Comparison of ENCODE assay signal across 8 mouse cellular contexts in the genomic region with DNA sequence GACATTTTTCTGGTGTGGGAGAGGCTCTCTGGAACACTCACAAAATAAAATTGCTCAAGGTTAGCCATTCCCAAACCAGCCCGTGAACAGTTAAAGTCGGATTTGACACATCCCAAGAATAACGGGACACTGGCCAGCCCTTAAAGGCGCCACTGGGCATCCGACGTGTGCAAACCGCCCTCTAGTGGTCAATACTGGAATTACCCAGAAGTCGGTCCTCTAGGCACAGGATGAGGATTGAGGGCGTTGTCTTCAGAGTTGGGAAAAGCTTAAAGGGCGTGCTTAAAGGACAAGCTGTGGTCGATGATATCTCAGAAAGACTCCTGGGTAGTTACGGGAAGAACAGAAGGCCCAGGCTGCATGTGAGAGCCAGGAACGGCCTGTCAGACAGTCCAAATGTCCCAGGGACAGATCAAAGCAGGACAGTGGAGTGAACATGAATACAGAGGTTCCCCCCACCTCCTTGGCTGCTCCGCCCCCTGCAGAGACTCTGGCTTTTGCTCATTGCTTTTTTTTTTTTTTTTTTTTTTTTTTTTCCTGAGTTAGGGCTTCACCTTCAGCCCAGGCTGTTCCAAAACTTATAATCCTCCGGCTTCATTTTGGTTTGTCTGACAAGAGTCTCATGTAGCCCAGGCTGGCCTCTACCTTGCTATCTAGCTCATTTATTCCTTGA.
A peak's percentile ranks its signal among the peaks of the same experiment; 100 is the strongest.
DNase-seq lines count a peak whose midpoint lies in the region; ATAC-seq and TF ChIP-seq lines count a peak whose summit lies in the region.

No protein-coding gene starts in this region.

- DNase-seq in MEL (ENCODE audit: low read depth, low spot score) = peak; percentile 92
- DNase-seq in c-Kit-negative CD71-positive TER-119-positive erythroid progenitor cells, embryonic 14.5 days (ENCODE audit: low read depth, low spot score) = peak; percentile 70
- DNase-seq in heart, postnatal 25 days (ENCODE audit: low spot score) = peak; percentile 60
- DNase-seq in layer of hippocampus, adult 9-11 months = peak; percentile 78
- peak; percentile 96 for DNase-seq in lung, postnatal 14 days
- DNase-seq in right cerebral cortex, postnatal 10 days (ENCODE audit: low spot score in 2 of 2) = peak; percentile 88 to 90
- peak; percentile 78 to 90 for DNase-seq in urinary bladder, postnatal 4 days (ENCODE audit: low spot score in 2 of 2)

- H3K27me3 ChIP-seq in MEL (ENCODE audit: control insufficient read depth in 1 of 2, insufficient read depth in 2 of 2, low read length in 2 of 2) = no peaks in the 10 kb centered on the region
- 0 out of 2 replicates have a peak, but pooled peaks cover 5% of the 10 kb centered on the region for H3K27me3 ChIP-seq in forebrain, embryonic 12.5 days

- intact Hi-C loops in heart, postnatal 25 days (cut with DNase I) = loop anchor here (2.0 kb wide), 3 partner anchors 327 to 371 kb away; no protein-coding TSS in a partner anchor

- peak; percentile 75 for TF ChIP-seq RAD21 in MEL (IDR thresholded peaks at IDR 0.05; ENCODE audit: low read depth, low read length)

- no peak for TF ChIP-seq EP300 in MEL (IDR thresholded peaks at IDR 0.05; ENCODE audit: low read depth in 1 of 2, low read length in 2 of 2)

- 10% methylated on average over 15 of the region's 15 CpGs for WGBS in forebrain, embryonic 12.5 days

- H3K27ac ChIP-seq in MEL (ENCODE audit: control insufficient read depth, low read depth, low read length) = peak overlapping the region; percentile 8; the same call in 1 of the 2 replicates
- H3K27ac ChIP-seq in forebrain, embryonic 12.5 days = no peak overlapping the region

- peaks cover 0 to 5% of the 10 kb centered on the region in 2 experiments; a peak in 2 of 4 replicates for H3K36me3 ChIP-seq in MEL (ENCODE audit: control insufficient read depth in 1 of 2, insufficient read depth in 2 of 2, low read length in 2 of 2)
- H3K36me3 ChIP-seq in forebrain, embryonic 12.5 days (replicated peaks) = no peaks in the 10 kb centered on the region; the same call in 1 of the 2 replicates

- no peak for TF ChIP-seq POLR2A in MEL (IDR thresholded peaks at IDR 0.05; ENCODE audit: control insufficient read depth in 1 of 2, insufficient read depth in 1 of 2, low read depth in 1 of 2, low read length in 2 of 2, poor library complexity in 1 of 2)

- H3K4me3 ChIP-seq in MEL (ENCODE audit: control insufficient read depth in 1 of 2, insufficient read depth in 1 of 2, low read depth in 2 of 2, low read length in 2 of 2) = peak overlapping the region; percentile 13 to 14; a peak in 2 of 4 replicates
- H3K4me3 ChIP-seq in forebrain, embryonic 12.5 days (replicated peaks) = no peak overlapping the region

- peaks cover 2 to 19% of the 10 kb centered on the region in 2 experiments for H3K4me1 ChIP-seq in MEL (ENCODE audit: control insufficient read depth in 1 of 2, insufficient read depth in 2 of 2, low read length in 2 of 2)
- peaks cover 31% of the 10 kb centered on the region for H3K4me1 ChIP-seq in forebrain, embryonic 12.5 days

- peak overlapping the region; percentile 27; the same call in 1 of the 2 replicates for H3K9ac ChIP-seq in MEL (ENCODE audit: control insufficient read depth, low read depth, low read length, poor library complexity, severe bottlenecking)
- H3K9ac ChIP-seq in forebrain, embryonic 12.5 days = no peak overlapping the region

- H3K9me3 ChIP-seq in MEL (replicated peaks; ENCODE audit: insufficient read depth, low read length) = no peaks in the 10 kb centered on the region
- no peaks in the 10 kb centered on the region for H3K9me3 ChIP-seq in forebrain, embryonic 12.5 days

- H3K79me2 ChIP-seq in MEL (ENCODE audit: control insufficient read depth, insufficient read depth, low read length, poor library complexity) = no peaks in the 10 kb centered on the region

- peak; percentile 78 to 97 (median 94) for TF ChIP-seq CTCF in MEL (IDR thresholded peaks at IDR 0.05 in 2 of 3, conservative IDR thresholded peaks at IDR 0.05 in 1 of 3; ENCODE audit: control insufficient read depth in 1 of 3, insufficient read depth in 1 of 3, low read depth in 2 of 3, low read length in 3 of 3, poor library complexity in 1 of 3, severe bottlenecking in 1 of 3)

- no peak overlapping the region for H3K4me2 ChIP-seq in forebrain, embryonic 12.5 days

- peak; percentile 13; the same call in 1 of the 2 replicates for ATAC-seq in forebrain, embryonic 12.5 days (ENCODE audit: low FRiP score)

TF ChIP-seq in MEL, 35 proteins besides CTCF, POLR2A, EP300 and RAD21:
- TF ChIP-seq UBTF (IDR thresholded peaks at IDR 0.05; ENCODE audit: borderline replicate concordance, insufficient read depth, low read depth, low read length) (no peak), CHD2 (IDR thresholded peaks at IDR 0.05; ENCODE audit: low read length) (no peak), MYB (IDR thresholded peaks at IDR 0.05; ENCODE audit: low read depth, low read length) (no peak), POLR2AphosphoS2 (IDR thresholded peaks at IDR 0.05; ENCODE audit: low read length) (no peak), SMC3 (IDR thresholded peaks at IDR 0.05; ENCODE audit: low read depth, low read length) (peak; percentile 67), ZC3H11A (IDR thresholded peaks at IDR 0.05; ENCODE audit: low read depth, low read length) (0 out of 2 replicates have a peak, but pooled peaks have one; percentile 4), MAFK (IDR thresholded peaks at IDR 0.05; ENCODE audit: borderline replicate concordance, low read depth, low read length) (no peak), NELFE (IDR thresholded peaks at IDR 0.05; ENCODE audit: low read depth, low read length) (no peak), MYC (IDR thresholded peaks at IDR 0.05; ENCODE audit: low read depth, low read length) (0 out of 2 replicates have a peak, but pooled peaks have one; percentile 14), TBP (IDR thresholded peaks at IDR 0.05; ENCODE audit: low read depth, low read length) (0 out of 2 replicates have a peak, but pooled peaks have one; percentile 12), GABPA (IDR thresholded peaks at IDR 0.05; ENCODE audit: low read depth, low read length) (no peak), HCFC1 (IDR thresholded peaks at IDR 0.05; ENCODE audit: low read depth, low read length) (no peak), USF2 (IDR thresholded peaks at IDR 0.05; ENCODE audit: borderline replicate concordance in 1 of 2, insufficient read depth in 1 of 2, low read depth in 1 of 2, low read length in 2 of 2) (no peak), ETS1 (IDR thresholded peaks at IDR 0.05; ENCODE audit: low read depth, low read length) (no peak), MAX (IDR thresholded peaks at IDR 0.05; ENCODE audit: low read length) (no peak), MXI1 (IDR thresholded peaks at IDR 0.05; ENCODE audit: low read depth, low read length) (no peak), ELF1 (IDR thresholded peaks at IDR 0.05; ENCODE audit: low read depth, low read length) (no peak), POLR2AphosphoS5 (IDR thresholded peaks at IDR 0.05; ENCODE audit: borderline replicate concordance, low read depth, low read length) (no peak), CHD1 (IDR thresholded peaks at IDR 0.05; ENCODE audit: low read depth, low read length) (no peak), JUND (IDR thresholded peaks at IDR 0.05; ENCODE audit: low read depth, low read length) (no peak), TCF12 (IDR thresholded peaks at IDR 0.05; ENCODE audit: low read depth, low read length) (no peak), ZNF384 (IDR thresholded peaks at IDR 0.05; ENCODE audit: low read depth, low read length) (peak; percentile 92), GATA1 (IDR thresholded peaks at IDR 0.05; ENCODE audit: low read depth, low read length) (no peak), TAL1 (IDR thresholded peaks at IDR 0.05; ENCODE audit: low read length) (no peak), SIN3A (IDR thresholded peaks at IDR 0.05; ENCODE audit: low read length) (peak; percentile 74), MAZ (IDR thresholded peaks at IDR 0.05; ENCODE audit: low read depth, low read length) (no peak), RCOR1 (IDR thresholded peaks at IDR 0.05; ENCODE audit: low read depth, low read length) (no peak), KAT2A (conservative IDR thresholded peaks at IDR 0.05; ENCODE audit: low read depth, low read length) (no peak), E2F4 (IDR thresholded peaks at IDR 0.05; ENCODE audit: borderline replicate concordance, low read depth, low read length) (no peak), MEF2A (IDR thresholded peaks at IDR 0.05; ENCODE audit: extremely low read depth, insufficient replicate concordance, low read depth, low read length, poor library complexity, severe bottlenecking) (no peak), ZMIZ1 (IDR thresholded peaks at IDR 0.05; ENCODE audit: low read depth, low read length) (no peak), NRF1 (IDR thresholded peaks at IDR 0.05; ENCODE audit: insufficient read depth, low read depth, low read length, poor library complexity, severe bottlenecking) (no peak), BHLHE40 (IDR thresholded peaks at IDR 0.05; ENCODE audit: borderline replicate concordance, low read depth, low read length) (no peak), ZKSCAN1 (IDR thresholded peaks at IDR 0.05; ENCODE audit: low read depth, low read length) (no peak)
TF ChIP-seq in MEL: peak in this region for 6.
